Mouse (Mus musculus) forebrain, embryonic 16.5 days (tissue): ENCODE measurements around the gene Osgep. TPM values are rescaled to one million over a fixed set of nuclear protein-coding genes. Genes with fewer than 3 reads are reported as not detected.
A peak's percentile ranks its signal among the peaks of the same experiment; 100 is the strongest.
"Not testable (repeated sequence)": the region's sequence is repeated elsewhere in the genome, so short reads cannot be mapped to it uniquely, and the experiment has no call there.

Experiments used
- ATAC-seq: fragments of 200-750 bp; cut with Nextera tagmentation; 2 replicates; pipeline ENCODE4 v1.8.0; 2017; ENCODE audit warnings: mild to moderate bottlenecking, moderate library complexity
- H3K27ac ChIP-seq: fragments of 300-500 bp; sonication (generic); 2 replicates; pipeline ENCODE4 v1.5.1; 2014; ENCODE audit warnings: low read length, control low read depth
- H3K27me3 ChIP-seq: fragments of 300-500 bp; sonication (generic); replicated peaks from 2 replicates; pipeline ENCODE4 v1.6.1; 2014; ENCODE audit warnings: low read length; ENCODE audit not compliant: control insufficient read depth, insufficient read depth
- H3K36me3 ChIP-seq: fragments of 300-500 bp; sonication (generic); 2 replicates; pipeline ENCODE4 v1.6.1; 2014; ENCODE audit not compliant: control insufficient read depth, insufficient read depth
- H3K4me1 ChIP-seq: fragments of 300-500 bp; sonication (generic); replicated peaks from 2 replicates; pipeline ENCODE4 v1.6.1; 2014; ENCODE audit warnings: low read length; ENCODE audit not compliant: control insufficient read depth, insufficient read depth
- H3K4me2 ChIP-seq: fragments of 300-500 bp; sonication (generic); 2 replicates; pipeline ENCODE4 v1.6.1; 2014; ENCODE audit warnings: mild to moderate bottlenecking, low read length, control low read depth
- H3K4me3 ChIP-seq: fragments of 300-500 bp; sonication (generic); replicated peaks from 2 replicates; pipeline ENCODE4 v1.5.1; 2014; ENCODE audit warnings: mild to moderate bottlenecking, low read length, control low read depth
- H3K9ac ChIP-seq: fragments of 300-500 bp; sonication (generic); replicated peaks from 2 replicates; pipeline ENCODE4 v1.6.1; 2014; ENCODE audit warnings: low read depth, low read length, control low read depth
- H3K9me3 ChIP-seq: fragments of 300-500 bp; sonication (generic); 2 replicates; pipeline ENCODE4 v1.6.1; 2016; ENCODE audit warnings: low read length; ENCODE audit not compliant: control insufficient read depth
- WGBS: fragments of 180-500 bp; shearing (Covaris S2); extraction: QIAGEN DNeasy Blood & Tissue Kit; methylation state at CpG from one replicate; pipeline ENCODE4 v1.1.7; 2014; 5-methylcytosine and 5-hydroxymethylcytosine counted together
- polyA plus RNA-seq: library from polyadenylated mRNA; unstranded; fragments of >200 nt; fragmentation: Nextera tagmentation; extraction: Ambion mirVana; gene quantifications from 2 replicates; pipeline ENCODE4 v1.2.1, GENCODE M21; 2015

Osgep gene
- polyA plus RNA-seq: 140 and 146 TPM in 2 replicates

- Histone ChIP-seq H3K4me3 (peak within 1 kb of the TSS; percentile 85), H3K9me3 (no peaks in the 10 kb centered on the region), H3K27me3 (no peaks in the 10 kb centered on the region), H3K4me2 (peak within 1 kb of the TSS; percentile 78), H3K9ac (peak within 1 kb of the TSS; percentile 68), H3K27ac (peak within 1 kb of the TSS; percentile 93), H3K36me3 (peaks cover 18% of the 10 kb centered on the region), H3K4me1 (peaks cover 29% of the 10 kb centered on the region)
- under 1% methylated on average over 57 of the region's 57 CpGs for WGBS
- peak; percentile 94 for ATAC-seq
Observed at GRCm38 (mm10) chr14:50924281-50925064, at the start of gene Osgep, which contains the start of gene Apex1. Osgep (minus strand) TSS chr14:50924893. Apex1 (plus strand) TSS chr14:50924968.

- Histone ChIP-seq H3K4me2 (no peak overlapping the region), H3K4me1 (peaks cover 6% of the 10 kb centered on the region; the same call in 1 of the 2 replicates), H3K9me3 (no peaks in the 10 kb centered on the region), H3K9ac (no peak overlapping the region), H3K27ac (no peak overlapping the region), H3K4me3 (no peak overlapping the region), H3K36me3 (no peaks in the 10 kb centered on the region), H3K27me3 (no peaks in the 10 kb centered on the region)
- no peak for ATAC-seq
- 16% methylated on average over 4 of the region's 4 CpGs for WGBS
Observed at GRCm38 (mm10) chr14:50973700-50974099, 49.0 kb upstream of the Osgep start.

- not testable (repeated sequence) for H3K9ac ChIP-seq, H3K4me2 ChIP-seq, ATAC-seq, H3K36me3 ChIP-seq, H3K27ac ChIP-seq, H3K4me3 ChIP-seq, H3K4me1 ChIP-seq, H3K27me3 ChIP-seq, H3K9me3 ChIP-seq
- WGBS: 85% methylated on average over 5 of the region's 5 CpGs
Observed at GRCm38 (mm10) chr14:50973054-50973453, 48.4 kb upstream of the Osgep start.

- Histone ChIP-seq H3K9me3 (no peaks in the 10 kb centered on the region), H3K4me2 (no peak overlapping the region), H3K36me3 (no peaks in the 10 kb centered on the region), H3K27ac (no peak overlapping the region), H3K27me3 (no peaks in the 10 kb centered on the region), H3K4me1 (peaks cover 6% of the 10 kb centered on the region; the same call in 1 of the 2 replicates), H3K9ac (no peak overlapping the region), H3K4me3 (no peak overlapping the region)
- no peak for ATAC-seq
- WGBS: 82% methylated on average over 1 of the region's 1 CpGs
Observed at GRCm38 (mm10) chr14:50970822-50971221, 46.1 kb upstream of the Osgep start.

- no peaks in the 10 kb centered on the region for H3K36me3 ChIP-seq
- WGBS: 7% methylated on average over 12 of the region's 12 CpGs
- H3K4me3 ChIP-seq: no peak overlapping the region
- 0 out of 2 replicates have a peak overlapping the region, but pooled peaks have one; percentile 1 for H3K4me2 ChIP-seq
- no peak overlapping the region for H3K9ac ChIP-seq
- no peaks in the 10 kb centered on the region for H3K9me3 ChIP-seq
- H3K27ac ChIP-seq: no peak overlapping the region
- peaks cover 6% of the 10 kb centered on the region; the same call in 1 of the 2 replicates for H3K4me1 ChIP-seq
- ATAC-seq: peak; percentile 83
- H3K27me3 ChIP-seq: no peaks in the 10 kb centered on the region
Observed at GRCm38 (mm10) chr14:50969558-50970544, 45.2 kb upstream of the Osgep start.

- WGBS: 0% methylated on average over 1 of the region's 1 CpGs
- ATAC-seq: peak; percentile 59
- no peak overlapping the region for H3K4me2 ChIP-seq
Observed at GRCm38 (mm10) chr14:50969041-50969440, 44.3 kb upstream of the Osgep start.

GRCm38 (mm10) chr14:50968216-50968980 is 43.7 kb upstream of the Osgep start:
- H3K9me3 ChIP-seq: no peaks in the 10 kb centered on the region
- WGBS: 73% methylated on average over 5 of the region's 5 CpGs

More at GRCm38 (mm10) chr14:50969041-50969440, 44.3 kb upstream of the Osgep start:
- no peaks in the 10 kb centered on the region for H3K27me3 ChIP-seq
- H3K4me3 ChIP-seq: no peak overlapping the region
- peaks cover 6% of the 10 kb centered on the region; the same call in 1 of the 2 replicates for H3K4me1 ChIP-seq
- no peaks in the 10 kb centered on the region for H3K36me3 ChIP-seq
- H3K9me3 ChIP-seq: no peaks in the 10 kb centered on the region
- H3K9ac ChIP-seq: no peak overlapping the region
- H3K27ac ChIP-seq: no peak overlapping the region

GRCm38 (mm10) chr14:50958289-50958995 is 33.7 kb upstream of the Osgep start:
- not testable (repeated sequence) for H3K4me3 ChIP-seq, H3K36me3 ChIP-seq, H3K27me3 ChIP-seq, H3K9me3 ChIP-seq, H3K27ac ChIP-seq, H3K9ac ChIP-seq, H3K4me1 ChIP-seq, ATAC-seq, H3K4me2 ChIP-seq
- 87% methylated on average over 5 of the region's 5 CpGs for WGBS

More at GRCm38 (mm10) chr14:50968216-50968980, 43.7 kb upstream of the Osgep start:
- Histone ChIP-seq H3K36me3 (no peaks in the 10 kb centered on the region), H3K4me3 (no peak overlapping the region), H3K4me2 (no peak overlapping the region), H3K27me3 (no peaks in the 10 kb centered on the region), H3K9ac (no peak overlapping the region), H3K4me1 (peaks cover 6% of the 10 kb centered on the region; the same call in 1 of the 2 replicates), H3K27ac (no peak overlapping the region)
- no peak for ATAC-seq
